Mouse (Mus musculus): ENCODE results near the gene Tmem256. TPM values are rescaled to one million over a fixed set of nuclear protein-coding genes. Genes with fewer than 3 reads are reported as not detected.

Gene Tmem256
- polyA plus RNA-seq, 1 experiment from 2014 or later = 423 TPM

DNA sequence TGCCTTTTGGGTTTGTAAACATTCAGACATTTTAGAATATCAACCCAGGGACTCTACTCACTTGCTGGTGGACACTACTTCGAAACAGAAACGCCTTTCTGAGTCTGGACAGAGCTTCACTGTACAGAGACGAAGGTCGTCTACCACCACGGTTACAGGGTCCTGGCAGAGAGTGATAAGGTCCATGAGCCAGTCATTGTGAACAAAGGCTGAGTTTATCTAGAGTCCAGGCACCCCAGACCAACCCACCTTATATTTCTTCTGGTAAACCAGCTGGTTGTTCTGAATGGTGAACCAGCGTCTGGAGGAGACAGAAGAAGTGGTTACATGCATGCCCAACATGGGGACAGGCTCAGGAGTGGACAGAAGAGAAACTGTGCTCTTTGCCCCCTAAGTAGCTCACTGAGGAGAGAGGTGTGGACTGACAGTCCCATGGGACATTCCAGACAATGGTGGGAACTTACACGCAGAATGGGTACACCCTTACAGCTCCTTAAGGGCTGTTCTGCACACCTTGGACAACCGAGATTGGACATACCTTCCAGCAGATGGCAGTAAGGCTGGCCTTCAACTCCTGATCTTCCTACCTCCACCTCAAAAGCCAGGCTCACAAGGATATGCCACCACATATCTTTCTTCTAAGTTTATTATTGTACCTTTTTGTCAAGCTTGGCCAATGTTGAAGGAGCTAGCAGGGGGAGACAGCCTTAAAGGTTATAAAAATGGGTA, 48.8 kb downstream of the Tmem256 start:
- H3K27me3 ChIP-seq = no peaks in the 10 kb centered on the region
- no peak overlapping the region for H3K9ac ChIP-seq
- H3K27ac ChIP-seq = no peak overlapping the region
- no peaks in the 10 kb centered on the region; the same call in none of the 2 replicates for H3K4me1 ChIP-seq
- ATAC-seq (ENCODE audit: insufficient number of reproducible peaks, insufficient read depth, low FRiP score, low TSS enrichment, low read depth) = no peak
- H3K4me3 ChIP-seq = no peak overlapping the region
- H3K4me2 ChIP-seq = no peak overlapping the region
- 71% methylated on average over 8 of the region's 8 CpGs for WGBS
- H3K36me3 ChIP-seq = no peaks in the 10 kb centered on the region
- H3K9me3 ChIP-seq = no peaks in the 10 kb centered on the region

Small RNA genes within 50 kb of the gene (microRNA-seq; reads per million reads assigned to microRNA genes)
- not detected for gene Mir6924

Other genes starting within 250 kb of the Tmem256 start
- gene Atp1b2, start 232.6 kb upstream of the Tmem256 start, polyA plus RNA-seq (2015; fragmentation: Nextera tagmentation; extraction: Ambion mirVana) = 7.9 and 8.3 TPM in 2 replicates
- gene Shbg, start 220.6 kb upstream of the Tmem256 start, polyA plus RNA-seq (2015; fragmentation: Nextera tagmentation; extraction: Ambion mirVana) = 0.50 TPM in 1 of 2 replicates, not detected in the other
- 23.8 and 28.2 TPM in 2 replicates for gene Sat2, start 216.5 kb upstream of the Tmem256 start, polyA plus RNA-seq (2015; fragmentation: Nextera tagmentation; extraction: Ambion mirVana)
- gene Fxr2, start 205.5 kb upstream of the Tmem256 start, polyA plus RNA-seq (2015; fragmentation: Nextera tagmentation; extraction: Ambion mirVana) = 36.6 and 44.1 TPM in 2 replicates
- 0.41 and 0.63 TPM in 2 replicates for gene Sox15, start 183.2 kb upstream of the Tmem256 start, polyA plus RNA-seq (2015; fragmentation: Nextera tagmentation; extraction: Ambion mirVana)
- 54.3 and 74.9 TPM in 2 replicates for gene Mpdu1, start 175.9 kb upstream of the Tmem256 start, polyA plus RNA-seq (2015; fragmentation: Nextera tagmentation; extraction: Ambion mirVana)
- 11.4 and 11.9 TPM in 2 replicates for gene Cd68, start 172.4 kb upstream of the Tmem256 start, polyA plus RNA-seq (2015; fragmentation: Nextera tagmentation; extraction: Ambion mirVana)
- 514 and 625 TPM in 2 replicates for gene Eif4a1, start 166.1 kb upstream of the Tmem256 start, polyA plus RNA-seq (2015; fragmentation: Nextera tagmentation; extraction: Ambion mirVana)
- gene Senp3, start 156.4 kb upstream of the Tmem256 start, polyA plus RNA-seq (2015; fragmentation: Nextera tagmentation; extraction: Ambion mirVana) = 119 and 122 TPM in 2 replicates
- 0.21 and 0.39 TPM in 2 replicates for gene Tnfsf13, start 152.7 kb upstream of the Tmem256 start, polyA plus RNA-seq (2015; fragmentation: Nextera tagmentation; extraction: Ambion mirVana)
- 5.7 and 6.4 TPM in 2 replicates for gene Tnfsf12, start 142.7 kb upstream of the Tmem256 start, polyA plus RNA-seq (2015; fragmentation: Nextera tagmentation; extraction: Ambion mirVana)
- gene Tnfsfm13, start 142.4 kb upstream of the Tmem256 start, polyA plus RNA-seq (2015; fragmentation: Nextera tagmentation; extraction: Ambion mirVana) = 2.8 and 3.8 TPM in 2 replicates
- gene Polr2a, start 79.9 kb upstream of the Tmem256 start, polyA plus RNA-seq (2015; fragmentation: Nextera tagmentation; extraction: Ambion mirVana) = 27.3 and 31.3 TPM in 2 replicates
- gene Slc35g3, start 76.5 kb upstream of the Tmem256 start, polyA plus RNA-seq (2015; fragmentation: Nextera tagmentation; extraction: Ambion mirVana) = not detected in 2 replicates
- gene Zbtb4, start 72.6 kb upstream of the Tmem256 start, polyA plus RNA-seq (2015; fragmentation: Nextera tagmentation; extraction: Ambion mirVana) = 3.5 and 4.8 TPM in 2 replicates
- gene Chrnb1, start 42.6 kb upstream of the Tmem256 start, polyA plus RNA-seq (2015; fragmentation: Nextera tagmentation; extraction: Ambion mirVana) = 5.4 and 5.7 TPM in 2 replicates
- 3.6 TPM in 2 replicates for gene Fgf11, start 36.7 kb upstream of the Tmem256 start, polyA plus RNA-seq (2015; fragmentation: Nextera tagmentation; extraction: Ambion mirVana)
- gene Tmem102, start 32.9 kb upstream of the Tmem256 start, polyA plus RNA-seq (2015; fragmentation: Nextera tagmentation; extraction: Ambion mirVana) = 4.0 and 4.7 TPM in 2 replicates
- gene Gm39566, start 23.2 kb upstream of the Tmem256 start, polyA plus RNA-seq (2015; fragmentation: Nextera tagmentation; extraction: Ambion mirVana) = not detected in 2 replicates
- not detected in 2 replicates for gene Spem2, start 20.0 kb upstream of the Tmem256 start, polyA plus RNA-seq (2015; fragmentation: Nextera tagmentation; extraction: Ambion mirVana)
- 0.26 TPM in 1 of 2 replicates, not detected in the other for gene Spem1, start 16.3 kb upstream of the Tmem256 start, polyA plus RNA-seq (2015; fragmentation: Nextera tagmentation; extraction: Ambion mirVana)
- gene Nlgn2, start 730 bp upstream of the Tmem256 start, polyA plus RNA-seq (2015; fragmentation: Nextera tagmentation; extraction: Ambion mirVana) = 14.1 and 15.2 TPM in 2 replicates
- gene Plscr3, start 7.9 kb downstream of the Tmem256 start, polyA plus RNA-seq (2015; fragmentation: Nextera tagmentation; extraction: Ambion mirVana) = 145 and 154 TPM in 2 replicates
- gene Tnk1, start 20.2 kb downstream of the Tmem256 start, polyA plus RNA-seq (2015; fragmentation: Nextera tagmentation; extraction: Ambion mirVana) = 4.9 and 5.3 TPM in 2 replicates
- not detected in 2 replicates for gene Tmem95, start 39.5 kb downstream of the Tmem256 start, polyA plus RNA-seq (2015; fragmentation: Nextera tagmentation; extraction: Ambion mirVana)
- 3.8 and 4.4 TPM in 2 replicates for gene Kctd11, start 42.9 kb downstream of the Tmem256 start, polyA plus RNA-seq (2015; fragmentation: Nextera tagmentation; extraction: Ambion mirVana)
- gene Acap1, start 57.0 kb downstream of the Tmem256 start, polyA plus RNA-seq (2015; fragmentation: Nextera tagmentation; extraction: Ambion mirVana) = 0.74 and 1.6 TPM in 2 replicates
- 14.8 and 15.6 TPM in 2 replicates for gene 2810408A11Rik, start 62.5 kb downstream of the Tmem256 start, polyA plus RNA-seq (2015; fragmentation: Nextera tagmentation; extraction: Ambion mirVana)
- 12.3 and 12.6 TPM in 2 replicates for gene Neurl4, start 62.6 kb downstream of the Tmem256 start, polyA plus RNA-seq (2015; fragmentation: Nextera tagmentation; extraction: Ambion mirVana)
- 79.5 and 85.5 TPM in 2 replicates for gene Gps2, start 75.4 kb downstream of the Tmem256 start, polyA plus RNA-seq (2015; fragmentation: Nextera tagmentation; extraction: Ambion mirVana)
- 1,558 and 1,689 TPM in 2 replicates for gene Eif5a, start 83.4 kb downstream of the Tmem256 start, polyA plus RNA-seq (2015; fragmentation: Nextera tagmentation; extraction: Ambion mirVana)
- 7.5 and 10.2 TPM in 2 replicates for gene Ybx2, start 97.3 kb downstream of the Tmem256 start, polyA plus RNA-seq (2015; fragmentation: Nextera tagmentation; extraction: Ambion mirVana)
- gene Slc2a4, start 109.7 kb downstream of the Tmem256 start, polyA plus RNA-seq (2015; fragmentation: Nextera tagmentation; extraction: Ambion mirVana) = 33.3 and 33.5 TPM in 2 replicates
- 30.3 and 34.9 TPM in 2 replicates for gene Cldn7, start 126.3 kb downstream of the Tmem256 start, polyA plus RNA-seq (2015; fragmentation: Nextera tagmentation; extraction: Ambion mirVana)
- gene Ctdnep1, start 142.6 kb downstream of the Tmem256 start, polyA plus RNA-seq (2015; fragmentation: Nextera tagmentation; extraction: Ambion mirVana) = 30.0 and 30.9 TPM in 2 replicates
- gene Elp5, start 144.0 kb downstream of the Tmem256 start, polyA plus RNA-seq (2015; fragmentation: Nextera tagmentation; extraction: Ambion mirVana) = 125 and 127 TPM in 2 replicates
- 511 and 542 TPM in 2 replicates for gene Gabarap, start 152.6 kb downstream of the Tmem256 start, polyA plus RNA-seq (2015; fragmentation: Nextera tagmentation; extraction: Ambion mirVana)
- 87.8 and 93.3 TPM in 2 replicates for gene Phf23, start 157.3 kb downstream of the Tmem256 start, polyA plus RNA-seq (2015; fragmentation: Nextera tagmentation; extraction: Ambion mirVana)
- gene Dvl2, start 162.1 kb downstream of the Tmem256 start, polyA plus RNA-seq (2015; fragmentation: Nextera tagmentation; extraction: Ambion mirVana) = 55.0 and 56.8 TPM in 2 replicates
- 78.2 and 82.3 TPM in 2 replicates for gene Acadvl, start 176.9 kb downstream of the Tmem256 start, polyA plus RNA-seq (2015; fragmentation: Nextera tagmentation; extraction: Ambion mirVana)
- gene Dlg4, start 178.4 kb downstream of the Tmem256 start, polyA plus RNA-seq (2015; fragmentation: Nextera tagmentation; extraction: Ambion mirVana) = 13.1 and 13.5 TPM in 2 replicates
- 0.24 and 0.47 TPM in 2 replicates for gene Asgr1, start 215.6 kb downstream of the Tmem256 start, polyA plus RNA-seq (2015; fragmentation: Nextera tagmentation; extraction: Ambion mirVana)

Measured in embryonic facial prominence, embryonic 13.5 days (tissue).